Mouse (Mus musculus) CH12.LX (cell line): ENCODE measurements at regions not wholly inside any gene's neighbourhood (a gene's known extent, or its start where the extent isn't known, plus 50 kb on each side); places are given as distances from the start of the nearest gene placed in this dataset.

Experiments
- DNase-seq: peaks from one replicate; pipeline ENCODE4 v3.0.0-alpha.2; 2013; ENCODE audit errors: extremely low read depth
- H3K27ac ChIP-seq: 2 replicates; pipeline ENCODE4 v1.5.1; 2012; ENCODE audit warnings: low read depth, mild to moderate bottlenecking, control low read depth, moderate library complexity; ENCODE audit not compliant: insufficient read depth
- H3K27me3 ChIP-seq: replicated peaks from 2 replicates; pipeline ENCODE3; 2012; ENCODE audit warnings: inconsistent platforms
- H3K36me3 ChIP-seq, 2 experiments: replicated peaks in 1 of 2; 2 replicates each; pipeline versions ENCODE3 to v1.6.1; 2012; ENCODE audit warnings: inconsistent platforms in 1 of 2, low read length in 1 of 2, mild to moderate bottlenecking in 1 of 2, mixed read lengths in 1 of 2, moderate library complexity in 1 of 2; ENCODE audit not compliant: control insufficient read depth in 1 of 2, insufficient read depth in 1 of 2
- H3K4me1 ChIP-seq, 2 experiments: 2 replicates each; pipeline ENCODE4 v1.6.1; 2012; ENCODE audit warnings: inconsistent platforms in 1 of 2, moderate library complexity in 1 of 2; ENCODE audit not compliant: insufficient read depth in 2 of 2, control insufficient read depth in 1 of 2
- H3K4me2 ChIP-seq: 2 replicates; pipeline ENCODE4 v1.6.1; 2012; ENCODE audit warnings: low read depth, mild to moderate bottlenecking, control low read depth; ENCODE audit not compliant: poor library complexity, insufficient read depth, severe bottlenecking
- H3K4me3 ChIP-seq, 3 experiments: fragments of 150-350 bp in 1 of 3; sonication (generic) in 1 of 3; replicated peaks in 1 of 3; 2 replicates each; pipeline versions ENCODE3 to v1.5.1; 2011 to 2012; ENCODE audit warnings: low read depth in 2 of 3, low read length in 2 of 3, mild to moderate bottlenecking in 2 of 3, moderate library complexity in 2 of 3, control low read depth in 1 of 3, improper control_type of control experiment in 1 of 3, inconsistent platforms in 1 of 3, mixed read lengths in 1 of 3; ENCODE audit not compliant: poor library complexity in 1 of 3
- H3K79me2 ChIP-seq: replicated peaks from 2 replicates; pipeline ENCODE4 v1.6.1; 2012; ENCODE audit warnings: mild to moderate bottlenecking, moderate library complexity; ENCODE audit not compliant: control insufficient read depth, poor library complexity, insufficient read depth, severe bottlenecking; ENCODE audit errors: extremely low read depth
- H3K9ac ChIP-seq: 2 replicates; pipeline ENCODE4 v1.6.1; 2012; ENCODE audit warnings: low read depth, mild to moderate bottlenecking, control low read depth, moderate library complexity; ENCODE audit not compliant: insufficient read depth
- H3K9me3 ChIP-seq: replicated peaks from 2 replicates; pipeline ENCODE3; 2012; ENCODE audit warnings: low read length, inconsistent platforms, mixed read lengths
- BHLHE40 ChIP-seq: IDR thresholded peaks from 2 replicates; pipeline ENCODE4 v1.6.1; 2011; ENCODE audit warnings: mild to moderate bottlenecking, low read depth, low read length, improper control_type of control experiment
- CHD1 ChIP-seq: IDR thresholded peaks from 2 replicates; pipeline ENCODE4 v1.6.1; 2012; ENCODE audit warnings: low read depth, low read length, improper control_type of control experiment, inconsistent platforms
- CHD2 ChIP-seq: IDR thresholded peaks from 2 replicates; pipeline ENCODE4 v1.6.1; 2011; ENCODE audit warnings: low read length, improper control_type of control experiment
- E2F4 ChIP-seq: IDR thresholded peaks from 2 replicates; pipeline ENCODE4 v1.6.1; 2011; ENCODE audit warnings: low read depth, low read length, improper control_type of control experiment; ENCODE audit not compliant: insufficient replicate concordance
- ELF1 ChIP-seq: IDR thresholded peaks from 2 replicates; pipeline ENCODE4 v1.6.1; 2014; ENCODE audit warnings: low read depth, mild to moderate bottlenecking, inconsistent platforms, low read length, improper control_type of control experiment
- EP300 ChIP-seq: IDR thresholded peaks from 2 replicates; pipeline ENCODE4 v1.6.1; 2011; ENCODE audit warnings: low read length, improper control_type of control experiment
- ETS1 ChIP-seq: conservative IDR thresholded peaks from 2 replicates; pipeline ENCODE4 v1.6.1; 2012; ENCODE audit warnings: low read depth, mild to moderate bottlenecking, inconsistent platforms, low read length, improper control_type of control experiment, moderate library complexity
- GABPA ChIP-seq: IDR thresholded peaks from 2 replicates; pipeline ENCODE4 v1.6.1; 2012; ENCODE audit warnings: low read depth, low read length, improper control_type of control experiment, inconsistent platforms; ENCODE audit not compliant: insufficient replicate concordance
- IRF4 ChIP-seq: IDR thresholded peaks from 2 replicates; pipeline ENCODE4 v1.6.1; 2014; ENCODE audit warnings: low read depth, mild to moderate bottlenecking, inconsistent platforms, low read length, improper control_type of control experiment
- JUN ChIP-seq: IDR thresholded peaks from 2 replicates; pipeline ENCODE4 v1.6.1; 2011; ENCODE audit warnings: low read depth, mild to moderate bottlenecking, low read length, improper control_type of control experiment, moderate library complexity; ENCODE audit not compliant: insufficient read depth
- JUND ChIP-seq: conservative IDR thresholded peaks from 2 replicates; pipeline ENCODE4 v1.6.1; 2011; ENCODE audit warnings: low read depth, low read length, improper control_type of control experiment
- KAT2A ChIP-seq: IDR thresholded peaks from 2 replicates; pipeline ENCODE4 v1.6.1; 2012; ENCODE audit warnings: low read length, improper control_type of control experiment, inconsistent platforms; ENCODE audit not compliant: insufficient replicate concordance
- MAFK ChIP-seq: IDR thresholded peaks from 2 replicates; pipeline ENCODE4 v1.6.1; 2011; ENCODE audit warnings: low read length, improper control_type of control experiment; ENCODE audit not compliant: insufficient replicate concordance
- MAX ChIP-seq: IDR thresholded peaks from 2 replicates; pipeline ENCODE4 v1.6.1; 2011; ENCODE audit warnings: low read length, improper control_type of control experiment
- MAZ ChIP-seq: IDR thresholded peaks from 2 replicates; pipeline ENCODE4 v1.6.1; 2012; ENCODE audit warnings: low read depth, mild to moderate bottlenecking, inconsistent platforms, low read length, improper control_type of control experiment, moderate library complexity
- MEF2A ChIP-seq: IDR thresholded peaks from 2 replicates; pipeline ENCODE4 v1.6.1; 2014; ENCODE audit warnings: low read depth, mild to moderate bottlenecking, inconsistent platforms, low read length, improper control_type of control experiment, borderline replicate concordance
- MXI1 ChIP-seq: IDR thresholded peaks from 2 replicates; pipeline ENCODE4 v1.6.1; 2011; ENCODE audit warnings: mild to moderate bottlenecking, low read depth, low read length, improper control_type of control experiment
- MYC ChIP-seq: IDR thresholded peaks from 2 replicates; pipeline ENCODE4 v1.6.1; 2011; ENCODE audit warnings: low read depth, mild to moderate bottlenecking, improper control_type of control experiment, low read length
- NRF1 ChIP-seq: IDR thresholded peaks from 2 replicates; pipeline ENCODE4 v1.6.1; 2014; ENCODE audit warnings: low read depth, mild to moderate bottlenecking, inconsistent platforms, low read length, improper control_type of control experiment, moderate library complexity
- POLR2A ChIP-seq: IDR thresholded peaks from 2 replicates; pipeline ENCODE4 v1.6.1; 2011; ENCODE audit warnings: low read depth, mild to moderate bottlenecking, improper control_type of control experiment, low read length
- RAD21 ChIP-seq: IDR thresholded peaks from 2 replicates; pipeline ENCODE4 v1.6.1; 2011; ENCODE audit warnings: low read depth, mild to moderate bottlenecking, low read length, improper control_type of control experiment, moderate library complexity
- RCOR1 ChIP-seq: conservative IDR thresholded peaks from 2 replicates; pipeline ENCODE4 v1.6.1; 2012; ENCODE audit warnings: low read depth, mild to moderate bottlenecking, inconsistent platforms, low read length, improper control_type of control experiment
- SIN3A ChIP-seq: IDR thresholded peaks from 2 replicates; pipeline ENCODE4 v1.6.1; 2012; ENCODE audit warnings: low read length, improper control_type of control experiment, inconsistent platforms
- SMC3 ChIP-seq: IDR thresholded peaks from 2 replicates; pipeline ENCODE4 v1.6.1; 2011; ENCODE audit warnings: low read depth, low read length, improper control_type of control experiment
- TBP ChIP-seq: conservative IDR thresholded peaks from 2 replicates; pipeline ENCODE4 v1.6.1; 2011; ENCODE audit warnings: low read depth, low read length, improper control_type of control experiment
- TCF12 ChIP-seq: IDR thresholded peaks from 2 replicates; pipeline ENCODE4 v1.6.1; 2014; ENCODE audit warnings: low read depth, mild to moderate bottlenecking, inconsistent platforms, low read length, improper control_type of control experiment
- USF1 ChIP-seq: IDR thresholded peaks from 2 replicates; pipeline ENCODE4 v1.6.1; 2014; ENCODE audit warnings: low read depth, mild to moderate bottlenecking, inconsistent platforms, low read length, improper control_type of control experiment
- ZC3H11A ChIP-seq: IDR thresholded peaks from 2 replicates; pipeline ENCODE4 v1.6.1; 2012; ENCODE audit warnings: low read depth, mild to moderate bottlenecking, inconsistent platforms, low read length, improper control_type of control experiment
- ZKSCAN1 ChIP-seq: IDR thresholded peaks from 2 replicates; pipeline ENCODE4 v1.6.1; 2012; ENCODE audit warnings: low read depth, inconsistent platforms, low read length, improper control_type of control experiment, borderline replicate concordance
- ZMIZ1 ChIP-seq: IDR thresholded peaks from 2 replicates; pipeline ENCODE4 v1.6.1; 2012; ENCODE audit warnings: low read depth, mild to moderate bottlenecking, inconsistent platforms, low read length, improper control_type of control experiment
- dilution Hi-C: fragments of 300-500 bp; cut with MboI; formaldehyde crosslinking; loops from 2 replicates; pipeline ENCODE4 v1.14.3; 2020; ENCODE audit warnings: low sequenced_read_pairs; ENCODE audit not compliant: extremely low pct_unique_long_range_greater_than_20kb, extremely low pct_ligation_motif_present
- in situ Hi-C: fragments of 300-500 bp; cut with MboI; formaldehyde crosslinking; loops from 3 replicates; pipeline ENCODE4 v1.14.3; 2019; ENCODE audit warnings: low sequenced_read_pairs, low pct_ligation_motif_present, low pct_unique_long_range_greater_than_20kb, mixed read lengths

- dilution Hi-C loops, result no loop called here
- DNase-seq, result no peak
- H3K9ac ChIP-seq, result peak overlapping the region; percentile 58
- H3K9me3 ChIP-seq, result no peaks in the 10 kb centered on the region
- in situ Hi-C loops, result no loop called here
- peak; percentile 3; the same call in 1 of the 2 replicates for TF ChIP-seq EP300
- 0 out of 2 replicates have a peak, but pooled peaks have one; percentile 5 for TF ChIP-seq IRF4
- no peak for TF ChIP-seq TBP
- TF ChIP-seq ZMIZ1, result peak; percentile 66
- TF ChIP-seq TCF12, result no peak
- TF ChIP-seq CHD2, result no peak
- 0 out of 2 replicates have a peak, but pooled peaks have one; percentile 71 for TF ChIP-seq CHD1
- no peak overlapping the region for H3K4me2 ChIP-seq
- 0 out of 2 replicates have a peak, but pooled peaks cover 4% of the 10 kb centered on the region for H3K79me2 ChIP-seq
- no peak overlapping the region for H3K4me3 ChIP-seq
- H3K27ac ChIP-seq, result peak overlapping the region; percentile 94
- no peaks in the 10 kb centered on the region for H3K27me3 ChIP-seq
- H3K36me3 ChIP-seq, result no peaks in the 10 kb centered on the region
- peaks cover 72 to 92% of the 10 kb centered on the region in 2 experiments for H3K4me1 ChIP-seq
These were observed 56.4 kb downstream of the Tmem121 start for GRCm38 (mm10) chr12:113242194-113242510.

GRCm38 (mm10) chr12:113244685-113245084 lies 59.0 kb downstream of the Tmem121 start:
- in situ Hi-C loops (no loop called here), dilution Hi-C loops (no loop called here)
- TF ChIP-seq ELF1 (peak; percentile 36; the same call in 1 of the 2 replicates), JUN (peak; percentile 93), E2F4 (0 out of 2 replicates have a peak, but pooled peaks have one; percentile 75), GABPA (no peak), MAFK (peak; percentile 63), SMC3 (no peak), MAZ (peak; percentile 98), SIN3A (peak; percentile 96), MAX (peak; percentile 89), CHD2 (peak; percentile 96), MXI1 (no peak), JUND (peak; percentile 92), MYC (peak; percentile 89), RCOR1 (0 out of 2 replicates have a peak, but pooled peaks have one; percentile 65), USF1 (no peak), POLR2A (peak; percentile 44; the same call in 1 of the 2 replicates), MEF2A (peak; percentile 100), ETS1 (peak; percentile 96), KAT2A (0 out of 2 replicates have a peak, but pooled peaks have one; percentile 49), ZC3H11A (no peak), NRF1 (peak; percentile 36; the same call in 1 of the 2 replicates), EP300 (peak; percentile 100), RAD21 (no peak; the same call in 1 of the 2 replicates), BHLHE40 (peak; percentile 97), TCF12 (peak; percentile 100), TBP (no peak), IRF4 (peak; percentile 97), ZKSCAN1 (no peak)
- Histone ChIP-seq H3K9me3 (no peaks in the 10 kb centered on the region), H3K4me3 (peak overlapping the region in 1 of 3 experiments; percentile 17), H3K27me3 (no peaks in the 10 kb centered on the region), H3K36me3 (no peaks in the 10 kb centered on the region), H3K4me2 (no peak overlapping the region), H3K9ac (0 out of 2 replicates have a peak overlapping the region, but pooled peaks have one; percentile 36), H3K4me1 (peaks cover 67 to 100% of the 10 kb centered on the region in 2 experiments), H3K27ac (peak overlapping the region; percentile 94), H3K79me2 (0 out of 2 replicates have a peak, but pooled peaks cover 4% of the 10 kb centered on the region)
- DNase-seq, result peak; percentile 86
